Mouse (Mus musculus) hindbrain, embryonic 11.5 days (tissue): Measurements from ENCODE around the gene Aurka. TPM values are rescaled to one million over a fixed set of nuclear protein-coding genes. Genes with fewer than 3 reads are reported as not detected.

Experiments used
- ATAC-seq: fragments of 200-750 bp; cut with Nextera tagmentation; 2 replicates; pipeline ENCODE4 v1.8.0; 2017; ENCODE audit warnings: mild to moderate bottlenecking, moderate TSS enrichment, moderate library complexity; ENCODE audit not compliant: low FRiP score
- DNase-seq: peaks from one replicate; pipeline ENCODE4 v3.0.0-alpha.2; 2015; ENCODE audit warnings: low spot score
- H3K27ac ChIP-seq: fragments of 300-500 bp; sonication (generic); 2 replicates; pipeline ENCODE4 v1.5.1; 2014; ENCODE audit warnings: mild to moderate bottlenecking, low read depth, low read length
- H3K27me3 ChIP-seq: fragments of 300-500 bp; sonication (generic); 2 replicates; pipeline ENCODE4 v1.6.1; 2014; ENCODE audit warnings: mild to moderate bottlenecking, low read length, moderate library complexity, mixed read lengths; ENCODE audit not compliant: control insufficient read depth, insufficient read depth
- H3K36me3 ChIP-seq: fragments of 300-500 bp; sonication (generic); 2 replicates; pipeline ENCODE4 v1.6.1; 2014; ENCODE audit warnings: mild to moderate bottlenecking, low read length, moderate library complexity, mixed read lengths; ENCODE audit not compliant: control insufficient read depth, insufficient read depth
- H3K4me1 ChIP-seq: fragments of 300-500 bp; sonication (generic); replicated peaks from 2 replicates; pipeline ENCODE4 v1.6.1; 2014; ENCODE audit warnings: low read length, mixed read lengths; ENCODE audit not compliant: control insufficient read depth, insufficient read depth
- H3K4me2 ChIP-seq: fragments of 300-500 bp; sonication (generic); replicated peaks from 2 replicates; pipeline ENCODE4 v1.6.1; 2014; ENCODE audit warnings: mild to moderate bottlenecking, low read depth, low read length
- H3K4me3 ChIP-seq: fragments of 300-500 bp; sonication (generic); 2 replicates; pipeline ENCODE4 v1.5.1; 2014; ENCODE audit warnings: low read depth, low read length
- H3K9ac ChIP-seq: fragments of 300-500 bp; sonication (generic); 2 replicates; pipeline ENCODE4 v1.6.1; 2014; ENCODE audit warnings: low read depth, low read length
- H3K9me3 ChIP-seq: fragments of 300-500 bp; sonication (generic); 2 replicates; pipeline ENCODE4 v1.6.1; 2016; ENCODE audit warnings: low read length; ENCODE audit not compliant: control insufficient read depth
- WGBS: fragments of 180-500 bp; shearing (Covaris S2); extraction: QIAGEN DNeasy Blood & Tissue Kit; methylation state at CpG from one replicate; pipeline ENCODE4 v1.1.7; 2014; 5-methylcytosine and 5-hydroxymethylcytosine counted together
- polyA plus RNA-seq: library from polyadenylated mRNA; unstranded; fragments of >200 nt; fragmentation: Nextera tagmentation; extraction: Ambion mirVana; gene quantifications from 2 replicates; pipeline ENCODE4 v1.2.1, GENCODE M21; 2014

Gene Aurka
- 142 and 144 TPM in 2 replicates for polyA plus RNA-seq

DNA sequence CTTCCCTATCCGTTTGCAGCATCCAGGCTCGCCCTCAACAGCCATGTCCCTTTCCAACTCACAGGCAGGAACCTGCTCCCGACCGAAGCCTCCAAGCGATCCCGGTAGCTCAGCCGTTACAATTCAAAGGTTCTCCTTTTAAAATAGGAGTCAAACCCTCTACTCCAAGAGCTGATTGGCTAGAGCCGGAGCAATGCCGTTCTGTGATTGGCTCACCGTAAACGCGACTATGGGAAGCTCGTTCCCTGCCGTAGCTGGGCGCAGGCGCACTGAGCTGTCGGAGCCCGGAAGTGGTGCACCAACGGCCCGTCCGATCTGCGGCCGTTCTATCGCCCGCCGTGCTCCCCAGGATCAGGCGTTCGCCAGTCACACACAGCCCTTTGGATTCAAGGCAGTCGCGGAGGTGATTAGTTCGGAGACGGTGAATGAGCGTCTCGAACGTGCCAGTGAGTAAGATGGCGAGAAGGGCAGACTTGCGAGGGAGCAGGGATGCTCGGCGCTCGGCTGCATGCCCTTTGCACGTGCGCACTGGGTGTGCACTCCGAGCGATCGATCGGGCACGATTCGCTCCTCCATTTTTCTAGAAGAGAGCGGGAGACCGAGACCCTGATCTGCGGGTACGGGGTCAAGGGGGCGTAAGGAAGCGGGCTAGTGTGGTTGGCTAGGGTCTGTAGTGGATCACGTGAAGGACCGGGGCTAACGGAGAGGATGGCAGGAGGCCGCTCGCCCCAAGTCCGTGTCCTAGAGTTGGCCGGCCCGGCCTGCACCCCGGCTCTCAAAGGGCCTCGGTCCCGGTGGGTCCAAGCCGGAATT is at the start of gene Aurka, which contains the start of gene Cstf1:
Gene Aurka, minus strand, starts transcription at position 125 of the 813 bp plus-strand sequence.
Gene Cstf1, plus strand, starts transcription at position 271 of the 813 bp plus-strand sequence.
- peak; percentile 99 for ATAC-seq
- Histone ChIP-seq H3K4me2 (peak within 1 kb of the TSS; percentile 74), H3K9ac (peak within 1 kb of the TSS; percentile 76), H3K9me3 (no peaks in the 10 kb centered on the region), H3K27ac (peak within 1 kb of the TSS; percentile 60; the same call in 1 of the 2 replicates), H3K4me3 (peak within 1 kb of the TSS; percentile 64), H3K4me1 (peaks cover 2% of the 10 kb centered on the region; the same call in 1 of the 2 replicates), H3K36me3 (peaks cover 9% of the 10 kb centered on the region; the same call in 1 of the 2 replicates), H3K27me3 (no peaks in the 10 kb centered on the region)
- peak; percentile 94 for DNase-seq
- WGBS: under 1% methylated on average over 66 of the region's 66 CpGs

DNA sequence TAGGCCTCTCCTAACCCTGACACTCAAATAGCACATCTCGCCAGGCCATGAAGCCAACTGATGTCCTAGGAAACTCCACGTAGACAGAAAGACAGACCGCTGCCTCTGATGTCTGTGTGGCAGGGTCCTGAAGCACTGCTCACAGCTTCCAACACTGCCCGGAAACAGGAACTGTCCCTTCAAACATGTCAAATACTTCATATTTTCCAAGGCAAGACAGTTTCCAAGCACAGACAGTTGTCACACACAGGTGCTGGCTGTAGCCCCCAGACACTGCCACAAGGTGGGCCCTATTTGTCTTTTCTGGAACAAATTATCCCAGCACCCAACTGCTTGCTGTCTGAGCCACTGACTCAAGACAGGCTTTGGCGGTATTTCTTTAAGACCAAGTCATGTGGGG is 47.9 kb upstream of the Aurka start:
- no peak overlapping the region for H3K4me2 ChIP-seq
- no peaks in the 10 kb centered on the region for H3K27me3 ChIP-seq
- 0 out of 2 replicates have a peak, but pooled peaks cover 2% of the 10 kb centered on the region for H3K4me1 ChIP-seq
- no peak for DNase-seq
- WGBS: 84% methylated on average over 5 of the region's 5 CpGs
- no peak overlapping the region for H3K4me3 ChIP-seq
- H3K9me3 ChIP-seq: no peaks in the 10 kb centered on the region
- H3K9ac ChIP-seq: no peak overlapping the region
- no peak overlapping the region for H3K27ac ChIP-seq
- H3K36me3 ChIP-seq: no peaks in the 10 kb centered on the region
- ATAC-seq: no peak

DNA sequence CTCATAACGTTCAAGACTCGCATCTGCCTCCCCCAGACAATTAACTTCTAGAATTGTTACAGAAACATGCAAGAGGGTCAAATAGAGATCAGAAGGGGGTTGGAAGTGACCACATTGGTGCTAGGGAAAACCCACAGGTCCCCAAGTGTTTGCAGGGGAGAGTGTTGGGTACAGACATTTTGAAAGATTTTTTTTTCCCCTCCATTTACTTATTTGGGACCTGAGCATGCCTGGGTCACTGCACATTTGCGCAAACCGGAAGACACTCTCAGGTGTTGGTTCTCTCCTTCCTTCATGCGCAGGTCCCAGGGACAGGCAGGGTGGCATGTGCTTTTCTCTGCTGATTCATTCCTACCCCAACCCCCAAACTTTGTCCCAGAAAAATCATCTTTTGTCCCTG is 46.5 kb upstream of the Aurka start:
- H3K4me2 ChIP-seq: no peak overlapping the region
- no peak overlapping the region for H3K4me3 ChIP-seq
- H3K27me3 ChIP-seq: no peaks in the 10 kb centered on the region
- no peak overlapping the region for H3K9ac ChIP-seq
- 86% methylated on average over 5 of the region's 5 CpGs for WGBS
- DNase-seq: no peak
- no peak overlapping the region for H3K27ac ChIP-seq
- no peaks in the 10 kb centered on the region for H3K36me3 ChIP-seq
- H3K9me3 ChIP-seq: no peaks in the 10 kb centered on the region
- 0 out of 2 replicates have a peak, but pooled peaks cover 2% of the 10 kb centered on the region for H3K4me1 ChIP-seq
- ATAC-seq: no peak

DNA sequence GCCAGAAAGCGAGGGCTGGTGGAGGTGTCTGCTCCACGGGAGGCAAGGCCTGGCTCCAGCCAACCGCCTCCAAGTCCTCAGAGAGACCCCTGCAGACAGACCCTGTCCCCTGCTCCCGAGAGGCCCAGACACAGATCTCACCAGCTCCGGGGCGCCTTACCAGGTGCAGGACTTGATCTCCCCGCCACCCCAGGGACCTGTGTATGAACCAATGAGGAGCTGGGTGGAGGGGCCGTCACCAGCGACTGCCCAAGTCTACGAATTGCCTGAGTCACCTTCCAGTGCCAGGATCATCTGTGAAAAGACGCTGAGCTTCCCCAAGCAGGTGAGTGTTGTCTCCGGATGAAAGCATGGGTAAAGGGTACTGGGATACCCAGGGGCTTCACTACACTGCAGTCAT is 45.9 kb upstream of the Aurka start:
- H3K36me3 ChIP-seq: no peaks in the 10 kb centered on the region
- H3K27me3 ChIP-seq: no peaks in the 10 kb centered on the region
- no peak overlapping the region for H3K27ac ChIP-seq
- ATAC-seq (no peak), DNase-seq (no peak)
- H3K4me2 ChIP-seq: no peak overlapping the region
- no peak overlapping the region for H3K4me3 ChIP-seq
- 64% methylated on average over 12 of the region's 12 CpGs for WGBS
- H3K9ac ChIP-seq: no peak overlapping the region
- 0 out of 2 replicates have a peak, but pooled peaks cover 2% of the 10 kb centered on the region for H3K4me1 ChIP-seq
- H3K9me3 ChIP-seq: no peaks in the 10 kb centered on the region

DNA sequence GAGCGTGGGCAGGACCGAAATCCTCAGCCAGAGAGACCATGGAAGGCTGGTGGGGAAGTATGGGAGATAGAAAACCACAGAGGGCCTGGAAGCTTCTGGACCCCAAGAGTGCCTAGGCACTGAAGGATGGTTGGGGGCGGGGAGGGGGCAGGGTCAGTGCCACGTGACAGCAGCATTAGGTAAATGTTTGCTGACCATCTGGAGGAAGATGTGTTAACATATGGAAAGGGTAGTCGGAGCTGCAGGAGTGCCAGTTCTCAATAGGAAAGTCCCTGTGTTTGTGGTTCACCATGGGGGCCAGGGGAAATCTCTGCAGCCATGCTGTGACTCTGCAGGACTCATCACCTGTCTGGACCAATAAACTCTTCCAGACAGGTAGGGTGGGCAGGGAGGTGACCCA is 43.6 kb upstream of the Aurka start:
- 37% methylated on average over 5 of the region's 5 CpGs for WGBS
- Histone ChIP-seq H3K4me1 (0 out of 2 replicates have a peak, but pooled peaks cover 2% of the 10 kb centered on the region), H3K36me3 (no peaks in the 10 kb centered on the region), H3K4me2 (no peak overlapping the region), H3K4me3 (no peak overlapping the region), H3K9ac (no peak overlapping the region), H3K27ac (no peak overlapping the region), H3K27me3 (no peaks in the 10 kb centered on the region), H3K9me3 (no peaks in the 10 kb centered on the region)
- no peak for ATAC-seq
- no peak for DNase-seq

DNA sequence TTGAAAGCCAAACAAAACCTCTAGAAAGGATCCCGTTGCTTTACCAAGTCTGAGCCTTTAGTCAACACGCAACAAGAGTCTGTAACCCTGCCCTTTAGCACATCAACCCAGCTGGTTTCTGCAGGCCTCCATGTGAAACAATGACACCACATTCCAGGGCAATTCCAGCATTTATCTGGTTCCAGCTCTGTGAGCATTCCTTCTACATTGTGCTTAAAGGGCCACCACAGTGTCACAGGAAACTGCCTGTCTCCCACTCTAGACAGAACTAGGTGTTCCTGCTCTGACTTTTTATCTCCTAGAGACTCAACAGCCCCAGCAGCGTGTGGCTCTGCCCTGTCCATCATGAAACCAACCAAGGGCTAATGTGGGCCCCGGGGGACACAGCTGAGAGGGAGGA is 42.9 kb upstream of the Aurka start:
- ATAC-seq (no peak), DNase-seq (peak; percentile 18)
- Histone ChIP-seq H3K4me1 (0 out of 2 replicates have a peak, but pooled peaks cover 2% of the 10 kb centered on the region), H3K9ac (no peak overlapping the region), H3K4me2 (no peak overlapping the region), H3K27ac (no peak overlapping the region), H3K36me3 (no peaks in the 10 kb centered on the region), H3K27me3 (no peaks in the 10 kb centered on the region), H3K4me3 (no peak overlapping the region), H3K9me3 (no peaks in the 10 kb centered on the region)
- WGBS: 21% methylated on average over 4 of the region's 4 CpGs

DNA sequence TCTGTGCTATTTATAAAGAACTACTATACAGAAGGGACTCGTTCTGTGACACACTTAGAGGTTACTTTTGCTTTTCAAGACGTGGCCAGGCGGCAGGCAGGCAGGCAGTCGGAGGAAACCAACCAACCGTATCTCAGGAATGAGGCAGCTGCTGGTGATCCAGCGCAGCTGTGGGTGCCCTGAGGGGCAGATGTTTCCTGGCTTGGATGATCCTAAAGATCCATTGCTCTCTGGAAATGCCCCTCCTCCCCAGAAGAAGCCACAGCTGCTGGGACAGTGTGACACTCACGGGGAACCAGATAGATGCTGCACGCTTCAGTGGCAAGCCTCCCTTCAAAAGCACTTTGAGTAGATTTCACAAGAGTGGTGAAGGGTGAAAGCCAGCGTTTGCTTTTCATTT is 42.1 kb upstream of the Aurka start:
- Histone ChIP-seq H3K36me3 (no peaks in the 10 kb centered on the region), H3K27ac (no peak overlapping the region), H3K27me3 (no peaks in the 10 kb centered on the region), H3K4me3 (no peak overlapping the region), H3K4me2 (no peak overlapping the region), H3K4me1 (0 out of 2 replicates have a peak, but pooled peaks cover 2% of the 10 kb centered on the region), H3K9me3 (no peaks in the 10 kb centered on the region), H3K9ac (no peak overlapping the region)
- WGBS: 12% methylated on average over 9 of the region's 9 CpGs
- peak; percentile 71; the same call in 1 of the 2 replicates for ATAC-seq
- peak; percentile 63 for DNase-seq

DNA sequence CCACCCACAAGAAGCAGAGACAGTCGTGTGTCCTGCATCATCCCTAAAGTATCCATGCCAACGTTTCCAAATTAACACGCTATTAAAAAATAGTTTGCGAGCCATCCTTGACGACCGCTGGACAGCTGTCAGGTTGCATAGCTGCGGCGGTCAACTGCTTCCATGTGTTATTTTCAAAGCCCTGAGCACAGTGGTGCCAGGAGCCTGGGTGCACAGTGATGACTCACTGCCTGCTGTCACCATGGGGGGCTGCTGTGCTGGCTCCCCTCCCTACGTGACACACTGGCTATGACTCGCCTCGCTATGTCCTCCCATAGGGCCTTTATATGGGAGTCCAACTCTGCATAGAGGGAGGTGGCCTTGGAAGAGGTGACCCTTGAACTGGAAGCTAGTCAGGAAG is 40.8 kb upstream of the Aurka start:
- ATAC-seq (no peak), DNase-seq (no peak)
- Histone ChIP-seq H3K9me3 (no peaks in the 10 kb centered on the region), H3K4me3 (no peak overlapping the region), H3K9ac (no peak overlapping the region), H3K36me3 (no peaks in the 10 kb centered on the region), H3K27ac (no peak overlapping the region), H3K4me2 (no peak overlapping the region), H3K4me1 (0 out of 2 replicates have a peak, but pooled peaks cover 2% of the 10 kb centered on the region), H3K27me3 (no peaks in the 10 kb centered on the region)
- WGBS: 83% methylated on average over 11 of the region's 11 CpGs

DNA sequence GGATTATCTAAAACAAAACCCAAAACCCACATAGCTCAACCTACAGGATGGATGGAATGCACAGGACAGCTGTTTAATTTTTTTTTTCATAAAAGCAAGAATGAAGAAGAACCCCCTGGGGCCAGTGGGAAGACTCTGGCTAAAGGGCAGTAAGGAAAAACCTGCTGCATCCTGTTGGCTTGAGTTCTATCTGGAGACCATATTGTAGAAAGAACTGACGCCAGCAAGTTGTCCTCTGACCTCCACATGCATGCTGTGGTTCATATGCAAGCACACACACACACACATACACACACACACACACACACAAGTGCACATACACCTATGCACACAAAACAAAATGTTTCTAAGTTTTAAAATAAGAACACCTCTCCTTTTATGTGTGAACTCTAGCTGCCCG is 40.4 kb upstream of the Aurka start:
- no peak overlapping the region for H3K4me2 ChIP-seq
- WGBS: 87% methylated on average over 2 of the region's 2 CpGs
- H3K4me1 ChIP-seq: 0 out of 2 replicates have a peak, but pooled peaks cover 2% of the 10 kb centered on the region
- H3K9me3 ChIP-seq: no peaks in the 10 kb centered on the region
- DNase-seq: no peak
- no peaks in the 10 kb centered on the region for H3K36me3 ChIP-seq
- no peak overlapping the region for H3K4me3 ChIP-seq
- H3K9ac ChIP-seq: no peak overlapping the region
- H3K27me3 ChIP-seq: no peaks in the 10 kb centered on the region
- H3K27ac ChIP-seq: no peak overlapping the region
- ATAC-seq: no peak
